ENCODE assay signal across 23 mouse cellular contexts in the genomic region with DNA sequence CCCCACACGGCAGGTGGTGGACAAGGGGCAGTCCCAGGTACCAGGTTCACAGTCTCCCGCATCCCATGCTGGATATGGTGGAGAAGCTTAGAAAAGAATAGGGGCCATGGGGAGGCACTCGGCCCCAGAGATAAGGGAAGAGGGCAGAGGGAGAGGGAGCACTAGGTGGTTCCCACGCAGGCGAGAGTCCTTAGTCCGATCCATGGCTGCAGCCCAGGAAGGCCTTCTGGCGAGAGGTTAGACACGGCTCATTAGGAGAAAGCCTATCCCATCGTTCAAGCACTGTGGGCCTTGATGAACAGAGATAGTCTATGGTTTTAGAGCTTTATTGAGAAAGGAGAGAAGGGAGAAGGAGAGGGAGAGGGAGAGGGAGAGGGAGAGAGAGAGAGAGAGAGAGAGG. TPM values are rescaled to one million over a fixed set of nuclear protein-coding genes. Genes with fewer than 3 reads are reported as not detected.
"Had no signal": no experiment of that assay in that cellular context is flagged by ENCODE, and none has a peak within 500 bp of the region (broad histone marks: within the 10 kb centered on the region; RNA-seq: fewer than 3 reads in every experiment).

No protein-coding gene starts in this region.

- H3K9me3 ChIP-seq: limb, embryonic 12.5 days; limb, embryonic 15.5 days; midbrain, embryonic 12.5 days; midbrain, embryonic 15.5 days; neural tube, embryonic 12.5 days; neural tube, embryonic 15.5 days; stomach, embryonic 15.5 days had no signal

- H3K27me3 ChIP-seq: limb, embryonic 12.5 days; limb, embryonic 15.5 days; midbrain, embryonic 12.5 days; midbrain, embryonic 15.5 days; neural tube, embryonic 12.5 days; neural tube, embryonic 15.5 days; stomach, embryonic 15.5 days had no signal

- H3K4me3 ChIP-seq: left cerebral cortex, adult 2 months; limb, embryonic 12.5 days; limb, embryonic 15.5 days; midbrain, embryonic 12.5 days; midbrain, embryonic 15.5 days; neural tube, embryonic 12.5 days; neural tube, embryonic 15.5 days; stomach, embryonic 15.5 days had no signal

- H3K4me1 ChIP-seq: limb, embryonic 12.5 days; limb, embryonic 15.5 days; midbrain, embryonic 12.5 days; midbrain, embryonic 15.5 days; neural tube, embryonic 12.5 days; neural tube, embryonic 15.5 days; stomach, embryonic 15.5 days had no signal

- DNase-seq: kidney, postnatal 10 days; kidney, postnatal 36 days; layer of hippocampus, postnatal 36 days; liver, postnatal 0 days; lung, embryonic 14.5 days; right cerebral cortex, postnatal 25 days; spleen, adult 18-20 months; thymus, adult 18-20 months; thymus, postnatal 36 days had no signal

- ATAC-seq: liver, postnatal 0 days; lung, postnatal 0 days; midbrain, embryonic 15.5 days had no signal

- H3K36me3 ChIP-seq: limb, embryonic 12.5 days; limb, embryonic 15.5 days; midbrain, embryonic 12.5 days; midbrain, embryonic 15.5 days; neural tube, embryonic 12.5 days; neural tube, embryonic 15.5 days; stomach, embryonic 15.5 days had no signal

- H3K27ac ChIP-seq: left cerebral cortex, adult 2 months; limb, embryonic 12.5 days; limb, embryonic 15.5 days; liver, embryonic 14.5 days; macrophage; midbrain, embryonic 12.5 days; midbrain, embryonic 15.5 days; neural tube, embryonic 12.5 days; neural tube, embryonic 15.5 days; stomach, embryonic 15.5 days had no signal

RNA-seq across cellular contexts. Expression of a gene that starts 16.1 kb away (rescaled TPM):
- total RNA-seq: megakaryocyte, adult 5-6 weeks had no signal
- polyA plus RNA-seq: limb, embryonic 12.5 days; limb, embryonic 15.5 days; liver, embryonic 11.5 days; liver, embryonic 14.5 days; liver, postnatal 0 days; lung, postnatal 0 days; macrophage; midbrain, embryonic 15.5 days; neural tube, embryonic 12.5 days; neural tube, embryonic 15.5 days; stomach, embryonic 15.5 days; urinary bladder, adult 2 months had no signal

RNA-seq across cellular contexts. Expression of a gene that starts 20.9 kb away (rescaled TPM):
- total RNA-seq: megakaryocyte, adult 5-6 weeks had no signal
- polyA plus RNA-seq: limb, embryonic 12.5 days; limb, embryonic 15.5 days; liver, embryonic 11.5 days; liver, embryonic 14.5 days; liver, postnatal 0 days; lung, embryonic 14.5 days; macrophage; midbrain, embryonic 12.5 days; midbrain, embryonic 15.5 days; neural tube, embryonic 12.5 days; stomach, embryonic 15.5 days had no signal
